Mouse (Mus musculus) liver, postnatal 0 days (tissue): ENCODE results near the gene Bglap3.

ENCODE experiments used
- CTCF ChIP-seq: sonication (generic); IDR thresholded peaks from 2 replicates; pipeline ENCODE4 v1.5.1; 2016; ENCODE audit warnings: antibody characterized with exemption, low read depth
- EP300 ChIP-seq: IDR thresholded peaks from 2 replicates; pipeline ENCODE4 v1.6.1; 2016; ENCODE audit warnings: antibody characterized with exemption, low read depth, mild to moderate bottlenecking

GRCm38 (mm10) chr3:88328956-88329355 is 43.6 kb downstream of the Bglap3 start:
- TF ChIP-seq CTCF, result no peak
- TF ChIP-seq EP300, result no peak
